Mouse (Mus musculus) urinary bladder, postnatal 36 days (tissue): ENCODE results near the gene Srgap2.

Experiments
- DNase-seq, 2 experiments: peaks; one replicate each; pipeline ENCODE4 v3.0.0; 2022; ENCODE audit warnings: low spot score in 2 of 2, mixed read lengths in 1 of 2

The Srgap2 gene

DNA sequence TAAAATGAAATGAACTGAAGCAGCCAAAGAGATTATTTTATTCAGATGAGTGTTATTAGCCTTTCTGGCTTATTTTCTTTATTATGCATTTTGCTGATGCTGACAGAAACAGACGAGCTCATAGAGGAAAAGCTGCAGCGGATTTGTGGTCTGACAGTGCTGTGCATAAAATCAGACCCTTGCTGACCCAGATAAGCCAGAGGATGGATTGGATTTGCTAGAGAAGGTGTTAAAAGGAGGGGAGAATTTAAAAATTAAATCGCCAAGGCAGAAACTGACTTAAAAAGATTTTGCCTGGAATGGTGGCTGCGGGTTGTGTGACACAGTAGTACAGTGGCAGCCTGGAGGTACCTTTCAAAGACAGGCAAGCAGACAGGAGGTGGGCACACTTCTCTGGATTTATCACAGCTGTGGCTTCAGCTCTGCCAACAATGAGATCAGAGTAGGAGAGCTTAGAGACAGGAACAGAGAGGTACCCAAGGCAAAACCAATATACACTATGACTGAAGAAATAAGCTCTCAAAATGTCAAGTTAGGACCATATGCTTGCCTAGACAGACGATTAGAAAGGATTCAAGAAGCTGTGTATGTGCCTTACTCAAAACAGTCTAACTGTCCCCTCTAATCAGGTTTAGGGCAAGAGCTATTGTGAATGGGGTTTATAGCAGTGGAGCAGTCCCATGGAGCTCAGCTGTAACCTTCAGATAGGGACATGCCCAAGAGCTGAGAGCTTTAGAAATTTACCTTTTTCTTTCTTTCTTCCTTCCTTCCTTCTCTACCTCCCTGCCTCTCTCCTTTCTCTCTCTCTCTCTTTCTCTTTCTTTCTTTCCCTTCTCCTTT lies 109.1 kb downstream of the Srgap2 start:
- DNase-seq, result no peak

DNA sequence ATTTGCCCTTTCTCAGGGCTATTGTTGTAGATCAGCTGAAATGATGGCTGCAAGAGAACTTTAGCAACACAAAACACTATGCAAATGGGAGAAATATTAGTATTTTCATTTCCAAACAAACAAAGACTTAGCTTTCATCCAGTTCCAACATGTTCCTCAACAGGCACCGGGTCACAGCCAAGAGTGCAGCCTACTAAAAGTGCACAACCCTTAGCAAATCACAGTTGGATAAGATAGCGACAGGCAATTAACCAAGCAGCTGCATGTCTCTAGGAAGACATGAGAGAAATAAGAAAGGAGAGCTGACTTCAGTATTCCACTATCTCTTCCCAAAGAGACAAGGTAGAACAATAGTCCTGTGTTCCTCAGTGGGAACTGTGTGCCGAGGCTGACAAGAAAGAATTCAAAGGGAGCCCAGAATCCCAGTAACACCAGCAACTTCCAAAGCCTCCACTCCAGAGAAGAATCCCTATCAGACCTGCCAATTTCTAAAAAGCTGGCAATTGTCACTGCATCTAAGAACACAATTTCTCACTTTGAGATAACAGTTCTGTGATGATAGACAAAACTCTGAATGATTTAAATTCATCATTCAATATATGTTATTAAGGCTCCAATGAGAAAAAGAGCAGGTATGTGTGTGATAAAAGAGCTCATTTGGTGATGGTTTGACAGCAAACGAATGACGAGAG lies 109.9 kb downstream of the Srgap2 start:
- DNase-seq, result no peak

DNA sequence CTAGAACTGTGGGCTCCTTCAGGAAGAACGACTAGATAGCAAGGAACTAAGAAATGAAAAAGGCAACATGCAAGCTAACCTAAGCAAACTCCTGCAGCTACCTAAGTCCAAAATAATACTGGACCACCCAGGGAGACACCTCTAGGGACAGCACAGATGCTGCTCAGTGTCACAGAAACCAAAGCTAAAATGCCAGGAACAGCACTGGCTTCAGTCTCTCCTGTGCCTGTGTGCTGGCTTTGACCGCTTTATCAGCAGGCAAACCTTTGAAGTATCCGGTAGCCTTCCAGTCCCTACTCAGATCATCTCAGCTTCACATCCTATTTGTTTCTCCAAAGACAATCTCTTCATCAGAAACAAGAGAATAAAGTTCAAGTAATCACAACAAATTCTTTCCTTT lies 123.6 kb downstream of the Srgap2 start:
- DNase-seq, result no peak

DNA sequence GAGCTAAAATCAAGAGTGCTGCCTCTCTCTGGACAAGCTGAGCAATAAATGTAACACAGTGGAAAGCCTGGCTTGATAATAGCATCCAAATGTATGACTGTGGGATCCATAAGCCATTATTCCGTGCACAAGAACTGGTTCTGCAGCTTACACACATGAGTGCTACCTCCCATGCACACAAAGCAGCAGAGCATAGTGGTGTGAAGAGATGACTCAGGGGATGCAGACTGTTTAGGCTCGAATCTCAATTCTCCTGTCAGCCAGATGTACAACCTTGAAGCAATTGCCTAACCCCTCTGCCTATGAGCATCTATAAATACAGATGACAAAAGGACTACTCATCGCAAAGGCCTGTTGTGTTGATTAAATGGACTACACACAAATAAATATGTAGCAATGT lies 126.3 kb downstream of the Srgap2 start:
- DNase-seq, result no peak

DNA sequence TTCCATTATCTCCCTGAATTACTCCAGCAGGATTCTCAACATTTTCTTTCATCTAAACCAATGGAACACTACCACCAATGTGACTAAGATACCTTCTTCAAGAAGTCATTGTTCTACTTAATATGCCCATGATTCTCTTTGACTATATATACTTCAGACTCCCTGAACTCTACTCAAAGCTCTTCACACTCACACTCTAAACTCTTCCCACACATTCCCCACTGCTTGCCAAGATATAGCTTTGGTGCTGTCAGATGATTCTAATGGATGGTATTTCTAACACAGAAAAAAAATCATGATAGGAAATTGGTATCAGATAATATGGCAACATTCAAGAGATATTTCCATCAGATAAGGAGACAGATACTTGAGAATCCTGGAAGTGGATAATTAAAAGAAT lies 129.0 kb downstream of the Srgap2 start:
- no peak for DNase-seq

- DNase-seq, result no peak
Observed at GRCm38 (mm10) chr1:131384406-131384805, 142.7 kb downstream of the Srgap2 start.

- DNase-seq, result no peak
Observed at GRCm38 (mm10) chr1:131382184-131382583, 145.0 kb downstream of the Srgap2 start.

- DNase-seq, result no peak
Observed at GRCm38 (mm10) chr1:131380254-131380653, 146.9 kb downstream of the Srgap2 start.

DNA sequence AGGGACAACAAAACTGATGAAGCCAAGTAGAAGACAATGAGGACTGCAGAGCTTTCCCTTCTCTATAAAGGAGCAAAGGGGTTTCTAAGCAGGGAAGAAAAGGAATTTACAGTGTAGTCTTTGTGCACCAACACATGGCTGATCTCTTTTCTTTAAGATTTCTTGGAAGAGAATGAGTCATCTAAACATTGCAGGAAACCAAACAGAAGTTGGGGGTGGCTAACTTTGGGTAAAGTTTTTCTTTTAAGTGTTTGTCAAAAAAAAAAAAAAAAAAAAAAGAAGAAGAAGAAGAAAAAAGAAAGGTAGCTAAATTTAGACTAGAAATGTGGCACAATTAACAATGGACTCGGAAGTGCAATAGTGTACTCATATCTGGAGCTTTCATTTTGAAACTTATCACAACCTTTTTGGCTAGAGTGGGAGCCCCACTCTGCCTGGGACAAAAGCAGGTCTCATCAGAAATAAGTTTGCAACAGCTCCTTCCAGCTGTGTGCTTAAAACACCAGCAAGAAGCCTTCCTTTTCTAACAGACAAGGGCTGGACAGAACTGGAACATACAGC lies 148.2 kb downstream of the Srgap2 start:
- DNase-seq, result no peak

DNA sequence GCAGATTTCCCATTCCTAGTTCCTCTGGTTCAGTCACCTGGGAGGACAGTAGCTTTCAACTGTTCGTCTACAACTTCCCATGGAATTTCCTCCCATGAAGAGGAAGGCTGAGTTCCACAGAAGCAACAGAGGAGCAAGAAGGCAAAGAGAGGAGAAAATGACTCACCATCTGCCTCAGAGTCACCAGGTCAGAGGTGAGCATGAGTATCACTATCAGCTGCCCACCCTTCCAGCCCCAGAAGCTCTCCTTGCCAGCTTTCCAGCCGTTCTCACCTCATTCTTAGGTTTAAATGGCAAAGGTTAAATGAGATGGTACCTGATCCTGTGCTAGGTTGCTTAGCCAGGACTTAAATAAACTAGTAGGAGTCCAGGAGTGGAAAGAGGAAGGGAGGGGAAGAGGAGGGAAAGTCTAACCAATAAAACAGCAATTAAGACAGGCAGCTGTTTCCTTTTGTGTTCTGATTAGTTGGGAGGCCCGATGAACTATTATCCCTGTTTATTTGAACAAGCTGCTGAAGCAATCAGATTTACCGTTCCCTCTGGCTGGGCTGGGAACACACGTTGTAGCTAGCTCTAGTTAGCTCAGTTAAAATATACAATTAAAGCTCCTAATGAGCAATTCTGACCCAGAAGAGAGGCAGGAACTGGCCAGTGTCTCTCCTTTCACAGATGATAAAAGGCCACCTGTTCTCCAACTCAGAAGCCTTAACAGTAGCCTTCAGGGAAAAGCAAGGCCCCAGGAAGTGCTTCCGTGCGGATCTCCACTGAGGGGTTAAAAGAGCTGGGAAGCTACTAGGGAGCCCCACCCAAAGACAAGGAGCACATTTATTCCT lies 148.9 kb downstream of the Srgap2 start:
- no peak for DNase-seq

DNA sequence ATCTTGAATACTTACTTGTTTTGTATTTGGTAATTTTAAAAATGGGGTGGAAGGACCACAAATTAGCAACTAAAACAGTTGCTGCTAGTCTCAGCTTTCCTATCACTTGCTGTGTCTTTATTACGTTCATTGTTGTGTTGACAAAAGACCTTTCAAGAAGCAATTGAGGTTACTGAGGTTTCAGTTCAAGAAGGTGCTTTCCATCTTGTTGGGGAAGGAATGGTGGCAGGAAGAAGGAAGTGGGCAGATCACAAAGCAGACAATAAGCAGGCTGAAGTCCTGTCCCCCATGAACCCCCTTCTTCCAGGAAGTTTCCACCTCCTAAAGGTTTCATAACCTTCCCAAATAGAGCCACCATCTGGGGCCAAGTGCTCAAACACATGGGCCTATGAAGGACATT lies 161.3 kb downstream of the Srgap2 start:
- DNase-seq, result no peak

GRCm38 (mm10) chr1:131364432-131364831 lies 162.7 kb downstream of the Srgap2 start:
- no peak for DNase-seq

GRCm38 (mm10) chr1:131363887-131364286 lies 163.3 kb downstream of the Srgap2 start:
- no peak for DNase-seq

- no peak for DNase-seq
Observed at GRCm38 (mm10) chr1:131362089-131362488, 165.1 kb downstream of the Srgap2 start.

DNA sequence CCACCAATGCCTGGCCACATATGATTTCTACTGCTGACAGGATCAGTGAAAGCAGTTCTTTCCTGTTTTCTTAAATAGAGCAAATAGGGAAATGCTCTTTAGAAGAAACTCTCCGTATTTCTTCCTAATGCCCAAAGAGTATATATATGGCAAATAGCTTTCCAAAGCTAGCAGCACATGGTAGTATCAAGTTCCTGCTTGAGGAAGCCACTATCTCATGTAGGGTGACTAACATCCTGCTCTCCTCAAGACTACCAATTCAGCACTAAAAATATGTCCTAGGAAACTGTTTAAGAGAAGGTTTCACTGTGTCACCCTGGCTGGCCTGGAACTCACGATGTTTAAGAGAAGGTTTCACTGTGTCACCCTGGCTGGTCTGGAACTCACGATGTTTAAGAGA lies 166.4 kb downstream of the Srgap2 start:
- DNase-seq, result no peak

DNA sequence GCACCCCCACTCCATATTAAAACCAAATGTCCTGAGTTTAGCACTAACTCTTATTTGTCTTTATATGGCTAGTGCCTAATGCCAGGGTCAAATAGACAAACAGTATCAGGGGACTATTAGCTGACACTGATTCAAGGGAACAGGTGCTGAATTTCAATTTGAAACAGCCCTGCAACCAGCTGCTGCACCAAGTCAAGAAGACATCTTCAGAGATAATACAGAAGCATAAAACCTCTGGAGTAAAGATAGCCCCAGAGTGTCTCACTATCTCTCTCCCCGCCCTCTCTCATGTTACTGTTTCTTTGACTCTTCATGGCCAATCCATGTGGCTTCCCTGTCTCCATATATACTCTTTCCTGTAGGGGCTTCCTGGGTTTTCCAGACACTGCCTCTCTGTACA lies 167.5 kb downstream of the Srgap2 start:
- no peak for DNase-seq

- no peak for DNase-seq
Observed at GRCm38 (mm10) chr1:131357213-131357612, 169.9 kb downstream of the Srgap2 start.

- DNase-seq, result no peak
Observed at GRCm38 (mm10) chr1:131351436-131351835, 175.7 kb downstream of the Srgap2 start.

- DNase-seq, result no peak
Observed at GRCm38 (mm10) chr1:131349993-131350510, 177.1 kb downstream of the Srgap2 start.

GRCm38 (mm10) chr1:131347708-131348107 lies 179.4 kb downstream of the Srgap2 start:
- no peak for DNase-seq

- no peak for DNase-seq
Observed at GRCm38 (mm10) chr1:131346916-131347555, 180.1 kb downstream of the Srgap2 start.
